In genomic region chr19:46647850-46648249, GRCm38 (mm10) we compare ENCODE assay signal across 23 mouse cellular contexts. TPM values are rescaled to one million over a fixed set of nuclear protein-coding genes. Genes with fewer than 3 reads are reported as not detected.
DNase-seq lines count a peak whose midpoint lies in the region; ATAC-seq and TF ChIP-seq lines count a peak whose summit lies in the region.
"Had no signal": no experiment of that assay in that cellular context is flagged by ENCODE, and none has a peak within 500 bp of the region (broad histone marks: within the 10 kb centered on the region; RNA-seq: fewer than 3 reads in every experiment).

No protein-coding gene starts in this region.

- DNase-seq in heart, adult 18-20 months: peak; percentile 55 to 58
- DNase-seq in heart, adult 8-10 months (ENCODE audit: low spot score): no peak
- DNase-seq in kidney, postnatal 10 days: peak; percentile 51
- DNase-seq in kidney, adult 11 months: no peak
- peak; percentile 42 for DNase-seq in lung, postnatal 10 days
- DNase-seq in lung, postnatal 25 days (ENCODE audit: low spot score): no peak
- DNase-seq in stomach, postnatal 0 days (ENCODE audit: low spot score): no peak
- DNase-seq: adrenal gland, adult 8-10 months; cerebellum, adult 2 months; kidney, postnatal 14 days; right cerebral cortex, postnatal 25 days; thymus, postnatal 14 days had no signal

- no peak overlapping the region for H3K4me2 ChIP-seq in stomach, postnatal 0 days (replicated peaks; ENCODE audit: low read depth)
- H3K4me2 ChIP-seq: neural tube, embryonic 12.5 days had no signal

- no peaks in the 10 kb centered on the region for H3K9me3 ChIP-seq in stomach, postnatal 0 days (ENCODE audit: control insufficient read depth, low read length)
- H3K9me3 ChIP-seq: heart, embryonic 10.5 days; neural tube, embryonic 12.5 days had no signal

- no peak overlapping the region for H3K9ac ChIP-seq in stomach, postnatal 0 days (ENCODE audit: low read length)
- H3K9ac ChIP-seq: neural tube, embryonic 12.5 days had no signal

- no peak for ATAC-seq in stomach, postnatal 0 days (ENCODE audit: low FRiP score, low TSS enrichment)
- ATAC-seq: forebrain, embryonic 16.5 days had no signal

- TF ChIP-seq CTCF in stomach, postnatal 0 days (IDR thresholded peaks at IDR 0.05; ENCODE audit: low read depth): peak; percentile 65

- H3K27ac ChIP-seq in stomach, postnatal 0 days (replicated peaks): no peak overlapping the region
- H3K27ac ChIP-seq: heart, embryonic 10.5 days; neural tube, embryonic 12.5 days had no signal

- no peak overlapping the region for H3K4me3 ChIP-seq in stomach, postnatal 0 days (ENCODE audit: low read depth, low read length)
- H3K4me3 ChIP-seq: erythroblast, embryonic 14.5 days; heart, embryonic 10.5 days; neural tube, embryonic 12.5 days had no signal

- no peak for TF ChIP-seq EP300 in stomach, postnatal 0 days (optimal IDR thresholded peaks at IDR 0.05)

- H3K4me1 ChIP-seq in stomach, postnatal 0 days (replicated peaks; ENCODE audit: control insufficient read depth, insufficient read depth): peaks cover 17% of the 10 kb centered on the region

- WGBS in stomach, postnatal 0 days: 78% methylated on average over 8 of the region's 8 CpGs

- no peaks in the 10 kb centered on the region for H3K27me3 ChIP-seq in stomach, postnatal 0 days (ENCODE audit: control insufficient read depth, insufficient read depth, low read length)
- H3K27me3 ChIP-seq: neural tube, embryonic 12.5 days had no signal

- peaks cover 7% of the 10 kb centered on the region; the same call in 1 of the 2 replicates for H3K36me3 ChIP-seq in stomach, postnatal 0 days (ENCODE audit: control insufficient read depth, insufficient read depth, low read length)

RNA-seq across cellular contexts. Expression of gene Cyp17a1, which starts 25.1 kb away (rescaled TPM):
- total RNA-seq in heart, adult 18-20 months (2021): not detected
- not detected for total RNA-seq in heart, adult 8-10 months (2022)
- 0.12 TPM in 1 of 2 replicates, not detected in the other for polyA plus RNA-seq in stomach, postnatal 0 days (2015; fragmentation: Nextera tagmentation; extraction: Ambion mirVana)
- total RNA-seq: common myeloid progenitor, adult 5-6 weeks; ES-E14; gastrocnemius, adult 8-10 months; hematopoietic stem cell, adult 5-6 weeks; layer of hippocampus, postnatal 10 days; left cerebral cortex, postnatal 14 days had no signal
- polyA plus RNA-seq: embryonic facial prominence, embryonic 11.5 days; erythroblast, embryonic 14.5 days; neural tube, embryonic 12.5 days had no signal

RNA-seq across cellular contexts. Expression of gene Borcs7, which starts 41.9 kb away (rescaled TPM):
- 1 to 10 TPM; 7.5 to 8.8 TPM for total RNA-seq in heart, adult 18-20 months (2021)
- total RNA-seq in heart, adult 8-10 months (2022): 10 to 100 TPM in 1 of 4 experiments, 1 to 10 TPM in 3; 7.7 to 11.1 (median 8.6) TPM
- polyA plus RNA-seq in stomach, postnatal 0 days (2015; fragmentation: Nextera tagmentation; extraction: Ambion mirVana): 15.6 and 17.0 TPM in 2 replicates

RNA-seq across cellular contexts. Expression of gene Wbp1l, which starts 49.0 kb away (rescaled TPM):
- 10 to 100 TPM; 46.9 to 60.7 TPM for total RNA-seq in heart, adult 18-20 months (2021)
- 10 to 100 TPM; 46.6 to 60.7 (median 56.0) TPM for total RNA-seq in heart, adult 8-10 months (2022)
- polyA plus RNA-seq in stomach, postnatal 0 days (2015; fragmentation: Nextera tagmentation; extraction: Ambion mirVana): 31.2 and 32.9 TPM in 2 replicates

RNA-seq across cellular contexts. Expression of gene As3mt, which starts 59.4 kb away (rescaled TPM):
- total RNA-seq in heart, adult 18-20 months (2021): 10 to 100 TPM; 90.6 to 94.2 TPM
- total RNA-seq in heart, adult 8-10 months (2022): 100 to 1,000 TPM in 2 of 4 experiments, 10 to 100 TPM in 2; 91.3 to 104 (median 98.7) TPM
- polyA plus RNA-seq in stomach, postnatal 0 days (2015; fragmentation: Nextera tagmentation; extraction: Ambion mirVana): 17.0 and 17.7 TPM in 2 replicates

Comparison
In these comparisons a context has a peak if more than half of its experiments do, and no peak if none do; other contexts are left out.
1. DNase-seq: peak in heart, adult 18-20 months (2 of 2), kidney, postnatal 10 days (single experiment) and lung, postnatal 10 days (single experiment); none in heart, adult 8-10 months (single experiment), kidney, adult 11 months (single experiment), lung, postnatal 25 days (single experiment) and stomach, postnatal 0 days (single experiment).